Mouse (Mus musculus): ENCODE data around the gene Cdhr4. TPM values are rescaled to one million over a fixed set of nuclear protein-coding genes. Genes with fewer than 3 reads are reported as not detected.

Gene Cdhr4
- polyA plus RNA-seq, 1 experiment from 2014 or later: 11.9 TPM

DNA sequence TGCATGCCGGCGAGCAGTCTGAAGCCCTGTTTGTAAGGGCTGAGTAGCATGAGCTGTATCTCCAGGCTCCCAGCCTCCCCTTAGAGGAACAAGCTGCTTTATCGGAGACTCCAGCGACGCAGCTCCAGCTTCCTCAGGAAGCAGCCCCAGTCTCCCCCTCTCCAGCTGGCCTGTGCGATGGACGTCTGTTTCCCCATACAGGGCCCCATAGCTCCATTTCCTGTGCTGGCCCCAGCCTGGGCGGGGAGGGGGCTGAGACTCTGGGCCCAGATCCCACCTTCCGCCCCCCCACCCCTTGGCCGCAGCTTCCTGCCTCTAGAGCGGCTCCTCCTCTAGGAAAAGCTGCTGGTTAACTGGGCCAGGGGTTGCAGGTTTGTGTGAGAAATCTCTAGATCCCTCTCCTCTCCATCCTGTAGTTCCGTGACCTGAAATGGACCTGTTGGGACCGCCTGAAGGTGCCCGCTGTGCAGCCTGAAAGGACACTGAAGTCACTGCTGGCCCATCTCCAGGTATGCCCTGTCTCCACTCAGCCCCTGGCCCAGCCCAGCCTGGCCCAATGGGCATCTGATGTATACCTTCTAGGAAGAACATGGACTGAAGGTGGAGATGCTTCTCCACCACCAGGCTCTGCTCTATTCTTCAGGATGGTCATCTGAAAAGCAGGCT lies 9.5 kb upstream of the Cdhr4 start, which contains the start of gene Gm20661:
Gene Gm20661, plus strand, starts transcription at position 378 of the 666 bp plus-strand sequence.
- Histone ChIP-seq H3K4me3 (peak within 1 kb of the TSS; percentile 83), H3K27ac (peak within 1 kb of the TSS; percentile 98), H3K9me3 (replicated peaks) (no peaks in the 10 kb centered on the region), H3K4me1 (peaks cover 83% of the 10 kb centered on the region), H3K36me3 (peaks cover 40% of the 10 kb centered on the region), H3K27me3 (ENCODE audit: low read depth, poor library complexity, severe bottlenecking) (no peaks in the 10 kb centered on the region)
- 16% methylated on average over 14 of the region's 14 CpGs for WGBS
- peak; percentile 93 for DNase-seq (ENCODE audit: low spot score)

DNA sequence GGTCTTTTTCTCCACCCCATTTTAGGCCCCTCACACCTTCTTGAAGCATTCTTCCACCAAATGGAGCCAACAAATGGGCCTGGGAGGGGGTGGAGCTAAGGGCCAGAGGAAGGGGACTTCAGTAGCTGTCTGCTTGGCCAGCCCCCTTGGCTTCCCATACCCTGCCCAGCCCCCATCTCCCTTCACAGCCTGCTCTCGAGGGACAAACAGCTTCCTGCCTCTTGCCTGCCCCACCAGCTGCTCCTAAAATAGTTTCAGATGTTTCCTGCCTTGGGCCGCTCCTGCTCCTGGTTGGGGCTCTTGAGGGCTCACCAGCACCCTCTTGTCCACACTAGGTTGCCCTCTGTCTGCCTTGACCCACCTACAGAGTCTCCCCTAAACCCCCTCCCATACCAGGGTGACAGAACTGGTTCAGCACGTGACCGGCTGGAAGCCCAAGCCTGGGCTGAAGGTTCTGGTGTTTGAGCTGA lies 8.8 kb upstream of the Cdhr4 start:
- 1% methylated on average over 4 of the region's 4 CpGs for WGBS
- peak overlapping the region; percentile 83 for H3K4me3 ChIP-seq
- H3K4me1 ChIP-seq: peaks cover 86% of the 10 kb centered on the region
- H3K27ac ChIP-seq: peak overlapping the region; percentile 98
- peak; percentile 88 for DNase-seq (ENCODE audit: low spot score)
- no peaks in the 10 kb centered on the region for H3K9me3 ChIP-seq (replicated peaks)
- peaks cover 40% of the 10 kb centered on the region for H3K36me3 ChIP-seq
- H3K27me3 ChIP-seq (ENCODE audit: low read depth, poor library complexity, severe bottlenecking): no peaks in the 10 kb centered on the region

DNA sequence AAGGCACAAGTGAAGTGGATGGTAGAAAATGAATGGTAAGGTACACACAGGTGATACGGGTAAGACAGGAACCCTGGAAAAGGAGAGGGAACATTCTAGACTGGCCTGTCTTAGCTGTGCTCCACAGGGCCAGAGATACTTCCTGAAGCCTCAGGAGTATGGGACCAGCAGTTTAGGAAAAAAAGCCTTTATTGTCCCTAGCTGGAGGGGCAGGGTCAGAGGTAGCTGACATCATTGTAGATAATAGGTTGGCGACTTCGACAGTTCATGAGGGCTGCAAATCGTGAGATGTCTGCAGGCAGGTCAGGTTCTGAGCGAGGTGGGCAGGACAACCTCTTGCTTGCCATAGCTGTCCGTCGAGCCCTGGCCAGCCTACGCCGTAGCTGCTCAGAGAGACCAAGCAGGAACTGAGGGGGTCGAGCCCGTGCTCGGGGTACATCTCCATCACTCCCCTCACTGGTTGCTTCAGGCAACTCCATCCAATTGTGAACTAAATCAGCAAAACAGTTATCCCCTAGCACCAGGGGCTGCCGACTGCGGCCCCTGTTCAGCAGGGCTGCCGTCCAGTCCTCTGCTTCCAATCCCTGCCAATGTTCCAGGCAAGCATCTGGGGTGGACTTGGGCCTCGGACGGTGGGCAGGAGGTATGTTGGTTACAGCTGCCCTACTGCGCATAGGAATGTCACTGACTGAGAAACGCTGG lies 8.1 kb upstream of the Cdhr4 start:
- Histone ChIP-seq H3K4me3 (peak overlapping the region; percentile 83), H3K27ac (peak overlapping the region; percentile 98), H3K27me3 (ENCODE audit: low read depth, poor library complexity, severe bottlenecking) (no peaks in the 10 kb centered on the region), H3K4me1 (peaks cover 80% of the 10 kb centered on the region), H3K36me3 (peaks cover 34% of the 10 kb centered on the region), H3K9me3 (replicated peaks) (no peaks in the 10 kb centered on the region)
- 37% methylated on average over 19 of the region's 19 CpGs for WGBS
- DNase-seq (ENCODE audit: low spot score): peak; percentile 53

- 43% methylated on average over 9 of the region's 9 CpGs for WGBS
- Histone ChIP-seq H3K9me3 (replicated peaks) (no peaks in the 10 kb centered on the region), H3K27ac (peak overlapping the region; percentile 98), H3K4me1 (peaks cover 75% of the 10 kb centered on the region), H3K4me3 (peak overlapping the region; percentile 83), H3K27me3 (ENCODE audit: low read depth, poor library complexity, severe bottlenecking) (no peaks in the 10 kb centered on the region), H3K36me3 (peaks cover 31% of the 10 kb centered on the region)
- DNase-seq (ENCODE audit: low spot score): no peak
Measured at GRCm38 (mm10) chr9:107984754-107985055, 7.6 kb upstream of the Cdhr4 start.

GRCm38 (mm10) chr9:107985131-107986119 lies 6.9 kb upstream of the Cdhr4 start, which contains the start of gene Inka1:
Gene Inka1, minus strand, starts transcription at chr9:107985879.
- Histone ChIP-seq H3K27ac (peak within 1 kb of the TSS; percentile 98), H3K9me3 (replicated peaks) (no peaks in the 10 kb centered on the region), H3K4me1 (peaks cover 68% of the 10 kb centered on the region), H3K27me3 (ENCODE audit: low read depth, poor library complexity, severe bottlenecking) (no peaks in the 10 kb centered on the region), H3K36me3 (peaks cover 24% of the 10 kb centered on the region), H3K4me3 (peak within 1 kb of the TSS; percentile 83)
- DNase-seq (ENCODE audit: low spot score): peak; percentile 96
- WGBS: under 1% methylated on average over 58 of the region's 58 CpGs

- Histone ChIP-seq H3K36me3 (peaks cover 24% of the 10 kb centered on the region), H3K4me1 (peaks cover 59% of the 10 kb centered on the region), H3K9me3 (replicated peaks) (no peaks in the 10 kb centered on the region), H3K27ac (peak overlapping the region; percentile 98), H3K4me3 (peak overlapping the region; percentile 83), H3K27me3 (ENCODE audit: low read depth, poor library complexity, severe bottlenecking) (no peaks in the 10 kb centered on the region)
- peak; percentile 89 for DNase-seq (ENCODE audit: low spot score)
- 5% methylated on average over 18 of the region's 18 CpGs for WGBS
Measured at GRCm38 (mm10) chr9:107986376-107986775, 5.9 kb upstream of the Cdhr4 start.

- Histone ChIP-seq H3K4me1 (peaks cover 43% of the 10 kb centered on the region), H3K27ac (peak overlapping the region; percentile 69; the same call in 1 of the 2 replicates), H3K36me3 (peaks cover 20% of the 10 kb centered on the region), H3K27me3 (ENCODE audit: low read depth, poor library complexity, severe bottlenecking) (no peaks in the 10 kb centered on the region), H3K9me3 (replicated peaks) (no peaks in the 10 kb centered on the region), H3K4me3 (no peak overlapping the region)
- WGBS: 84% methylated on average over 3 of the region's 3 CpGs
- no peak for DNase-seq (ENCODE audit: low spot score)
Measured at GRCm38 (mm10) chr9:107987950-107988349, 4.3 kb upstream of the Cdhr4 start.

GRCm38 (mm10) chr9:107993013-107993412 lies 716 bp downstream of the Cdhr4 start:
- 90% methylated on average over 11 of the region's 11 CpGs for WGBS

GRCm38 (mm10) chr9:107994464-107994863 lies 2.2 kb downstream of the Cdhr4 start:
- H3K27ac ChIP-seq: no peak overlapping the region
- 57% methylated on average over 2 of the region's 2 CpGs for whole genome bisulfite sequencing
- no peak overlapping the region for H3K4me3 ChIP-seq
- H3K4me1 ChIP-seq: 0 out of 2 replicates have a peak, but pooled peaks cover 3% of the 10 kb centered on the region
- no peaks in the 10 kb centered on the region for H3K36me3 ChIP-seq
- no peaks in the 10 kb centered on the region for H3K9me3 ChIP-seq (replicated peaks)
- DNase-seq (ENCODE audit: low spot score): no peak
- H3K27me3 ChIP-seq (ENCODE audit: low read depth, poor library complexity, severe bottlenecking): no peaks in the 10 kb centered on the region

More at GRCm38 (mm10) chr9:107993013-107993412, 716 bp downstream of the Cdhr4 start:
- Histone ChIP-seq H3K4me1 (peaks cover 9% of the 10 kb centered on the region), H3K9me3 (replicated peaks) (no peaks in the 10 kb centered on the region), H3K27me3 (ENCODE audit: low read depth, poor library complexity, severe bottlenecking) (no peaks in the 10 kb centered on the region), H3K36me3 (no peaks in the 10 kb centered on the region), H3K4me3 (no peak overlapping the region), H3K27ac (no peak overlapping the region)
- no peak for DNase-seq (ENCODE audit: low spot score)

- Histone ChIP-seq H3K27me3 (ENCODE audit: low read depth, poor library complexity, severe bottlenecking) (no peaks in the 10 kb centered on the region), H3K36me3 (no peaks in the 10 kb centered on the region), H3K9me3 (replicated peaks) (no peaks in the 10 kb centered on the region), H3K4me3 (no peak overlapping the region), H3K27ac (no peak overlapping the region), H3K4me1 (0 out of 2 replicates have a peak, but pooled peaks cover 3% of the 10 kb centered on the region)
- 95% methylated on average over 21 of the region's 21 CpGs for WGBS
- DNase-seq (ENCODE audit: low spot score): no peak
Measured at GRCm38 (mm10) chr9:107995513-107995912, 3.2 kb downstream of the Cdhr4 start.

GRCm38 (mm10) chr9:107996049-107996448 lies 3.8 kb downstream of the Cdhr4 start, which contains the start of gene Gm20662:
Gene Gm20662, plus strand, starts transcription at chr9:107996349.
- Histone ChIP-seq H3K4me1 (0 out of 2 replicates have a peak, but pooled peaks cover 3% of the 10 kb centered on the region), H3K27ac (no peak within 1 kb of the TSS), H3K4me3 (no peak within 1 kb of the TSS), H3K9me3 (replicated peaks) (no peaks in the 10 kb centered on the region), H3K27me3 (ENCODE audit: low read depth, poor library complexity, severe bottlenecking) (no peaks in the 10 kb centered on the region), H3K36me3 (no peaks in the 10 kb centered on the region)
- no peak for DNase-seq (ENCODE audit: low spot score)
- 93% methylated on average over 5 of the region's 5 CpGs for WGBS

All from limb, embryonic 10.5 days (tissue).